Comparison of ENCODE assay signal across 8 mouse cellular contexts in the genomic region with DNA sequence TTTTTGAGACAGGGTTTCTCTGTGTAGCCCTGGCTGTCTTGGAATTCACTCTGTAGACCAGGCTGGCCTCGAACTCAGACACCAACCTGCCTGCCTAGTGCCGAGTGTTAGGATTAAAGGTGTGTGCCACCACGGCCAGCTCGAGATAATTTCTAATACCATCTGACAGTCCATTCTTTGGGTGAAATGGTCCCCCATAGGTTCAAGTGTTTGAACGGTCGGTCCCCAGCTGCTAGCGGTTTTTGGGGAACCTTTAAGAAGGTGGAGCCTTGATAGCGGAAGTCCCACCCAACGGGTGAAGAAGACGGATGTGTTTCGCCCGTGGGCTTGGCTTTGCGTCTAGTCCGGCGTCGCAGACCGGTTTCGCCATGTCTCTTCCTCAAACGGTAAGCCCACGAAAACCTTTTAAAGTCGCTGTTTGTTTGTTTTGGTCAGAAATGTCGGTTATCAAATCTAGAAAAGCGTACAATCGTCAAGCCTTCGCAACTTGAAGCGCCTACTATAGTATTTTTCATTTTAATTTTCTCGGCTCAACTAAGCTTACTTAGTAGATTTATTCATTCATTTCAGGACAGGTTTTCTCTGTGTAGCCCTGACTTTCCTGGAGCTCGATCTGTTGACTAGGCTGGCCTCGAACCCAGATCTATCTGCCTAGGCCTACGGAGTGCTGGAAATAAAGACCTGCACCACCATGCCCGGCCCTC. TPM values are rescaled to one million over a fixed set of nuclear protein-coding genes. Genes with fewer than 3 reads are reported as not detected.
DNase-seq lines count a peak whose midpoint lies in the region; ATAC-seq and TF ChIP-seq lines count a peak whose summit lies in the region.

No protein-coding gene starts in this region.

- no peaks in the 10 kb centered on the region for H3K9me3 ChIP-seq in G1E (replicated peaks)
- H3K9me3 ChIP-seq in forebrain, postnatal 0 days (ENCODE audit: low read length) = no peaks in the 10 kb centered on the region
- no peaks in the 10 kb centered on the region for H3K9me3 ChIP-seq in lung, embryonic 14.5 days (ENCODE audit: low read depth, low read length)

- H3K9ac ChIP-seq in forebrain, postnatal 0 days = peak overlapping the region; percentile 65
- peak overlapping the region; percentile 61 for H3K9ac ChIP-seq in lung, embryonic 14.5 days

- peak; percentile 56 for ATAC-seq in G1E (ENCODE audit: extremely low read depth, insufficient number of reproducible peaks, low FRiP score, poor library complexity, severe bottlenecking)
- ATAC-seq in forebrain, postnatal 0 days = peak; percentile 71
- peak; percentile 72 for ATAC-seq in lung, embryonic 14.5 days (ENCODE audit: insufficient read depth)

- peak overlapping the region; percentile 73 for H3K27ac ChIP-seq in forebrain, postnatal 0 days (ENCODE audit: low read depth, low read length)
- H3K27ac ChIP-seq in lung, embryonic 14.5 days (ENCODE audit: low read depth) = 0 out of 2 replicates have a peak overlapping the region, but pooled peaks have one; percentile 20
- peak overlapping the region; percentile 79; the same call in 1 of the 2 replicates for H3K27ac ChIP-seq in olfactory bulb, adult 2 months (ENCODE audit: insufficient read depth, low read depth, low read length)

- peak overlapping the region; percentile 58 for H3K4me2 ChIP-seq in forebrain, postnatal 0 days (ENCODE audit: low read depth)
- peak overlapping the region; percentile 69 for H3K4me2 ChIP-seq in lung, embryonic 14.5 days

- DNase-seq in G1E (ENCODE audit: low spot score) = peak; percentile 74
- peak; percentile 77 to 88 for DNase-seq in cerebellum, adult 18-20 months
- peak; percentile 89 for DNase-seq in forebrain, postnatal 0 days
- peak; percentile 79 for DNase-seq in heart, postnatal 4 days
- peak; percentile 80 to 81 for DNase-seq in layer of hippocampus, adult 8-10 months (ENCODE audit: low spot score in 2 of 2)
- peak; percentile 93 for DNase-seq in lung, embryonic 14.5 days
- DNase-seq in thymus, adult 18-20 months = peak; percentile 70 to 81

- peak; percentile 64 for TF ChIP-seq POLR2A in olfactory bulb, adult 2 months (IDR thresholded peaks at IDR 0.05; ENCODE audit: insufficient read depth, low read depth, low read length)

- peaks cover 62% of the 10 kb centered on the region for H3K4me1 ChIP-seq in G1E (ENCODE audit: insufficient read depth, low read depth, low read length)
- peaks cover 4% of the 10 kb centered on the region; the same call in 1 of the 2 replicates for H3K4me1 ChIP-seq in forebrain, postnatal 0 days (ENCODE audit: insufficient read depth)
- no peaks in the 10 kb centered on the region for H3K4me1 ChIP-seq in lung, embryonic 14.5 days (ENCODE audit: insufficient read depth)
- peaks cover 15% of the 10 kb centered on the region for H3K4me1 ChIP-seq in olfactory bulb, adult 2 months (ENCODE audit: control insufficient read depth, insufficient read depth, low read length)

- TF ChIP-seq CTCF in G1E (IDR thresholded peaks at IDR 0.05; ENCODE audit: low read depth, low read length) = no peak
- no peak for TF ChIP-seq CTCF in forebrain, postnatal 0 days (IDR thresholded peaks at IDR 0.05; ENCODE audit: low read depth)
- TF ChIP-seq CTCF in lung, embryonic 14.5 days (IDR thresholded peaks at IDR 0.05; ENCODE audit: low read depth) = no peak
- no peak for TF ChIP-seq CTCF in olfactory bulb, adult 2 months (IDR thresholded peaks at IDR 0.05; ENCODE audit: insufficient read depth, low read depth, low read length)

- peaks cover 18% of the 10 kb centered on the region for H3K36me3 ChIP-seq in G1E (replicated peaks)
- H3K36me3 ChIP-seq in forebrain, postnatal 0 days (ENCODE audit: insufficient read depth) = peaks cover 8% of the 10 kb centered on the region
- peaks cover 5% of the 10 kb centered on the region; the same call in 1 of the 2 replicates for H3K36me3 ChIP-seq in lung, embryonic 14.5 days (ENCODE audit: insufficient read depth)

- peak overlapping the region; percentile 70 for H3K4me3 ChIP-seq in G1E (ENCODE audit: low read depth, low read length)
- H3K4me3 ChIP-seq in forebrain, postnatal 0 days (ENCODE audit: low read depth, low read length) = peak overlapping the region; percentile 51
- H3K4me3 ChIP-seq in lung, embryonic 14.5 days (ENCODE audit: low read depth, low read length) = peak overlapping the region; percentile 51
- H3K4me3 ChIP-seq in olfactory bulb, adult 2 months (ENCODE audit: insufficient read depth, low read depth, low read length) = peak overlapping the region; percentile 55

- no peaks in the 10 kb centered on the region for H3K27me3 ChIP-seq in G1E (ENCODE audit: insufficient read depth, low read length)
- H3K27me3 ChIP-seq in forebrain, postnatal 0 days (ENCODE audit: insufficient read depth, low read length) = no peaks in the 10 kb centered on the region
- no peaks in the 10 kb centered on the region for H3K27me3 ChIP-seq in lung, embryonic 14.5 days (ENCODE audit: insufficient read depth, low read length)

- WGBS in forebrain, postnatal 0 days = 4% methylated on average over 31 of the region's 31 CpGs
- 2% methylated on average over 31 of the region's 31 CpGs for WGBS in lung, embryonic 14.5 days
- 2% methylated on average over 31 of the region's 31 CpGs for WGBS in olfactory bulb, adult 2 months

RNA-seq across cellular contexts. Expression of a gene that starts 14.3 kb away (rescaled TPM):
- total RNA-seq in G1E (2014; fragmentation: Nextera tagmentation) (38.6 and 49.4 TPM in 2 replicates), G1E (2017) (11.4 and 15.6 TPM in 2 replicates)
- 30.1 and 33.1 TPM in 2 replicates for polyA plus RNA-seq in G1E (2012)
- total RNA-seq in forebrain, postnatal 0 days (2014; rRNA removed) = 38.4 and 49.8 TPM in 2 replicates
- polyA plus RNA-seq in forebrain, postnatal 0 days (2015; fragmentation: Nextera tagmentation; extraction: Ambion mirVana) = 83.1 and 93.9 TPM in 2 replicates
- 10 to 100 TPM; 12.9 TPM for total RNA-seq in heart, postnatal 4 days (2021)
- 10 to 100 TPM; 40.5 to 52.4 (median 45.4) TPM for total RNA-seq in layer of hippocampus, adult 8-10 months (2022)
- 27.1 and 30.8 TPM in 2 replicates for polyA plus RNA-seq in lung, embryonic 14.5 days (2014; fragmentation: Nextera tagmentation; extraction: Ambion mirVana)
- polyA plus RNA-seq in olfactory bulb, adult 2 months (2012; ENCODE audit: insufficient read depth, insufficient read length, low replicate concordance, missing spikeins) = not detected in 2 replicates

RNA-seq across cellular contexts. Expression of a gene that starts 14.7 kb away (rescaled TPM):
- total RNA-seq in G1E (2014; fragmentation: Nextera tagmentation) (18.5 and 22.9 TPM in 2 replicates), G1E (2017) (28.6 and 29.5 TPM in 2 replicates)
- polyA plus RNA-seq in G1E (2012) = 120 and 121 TPM in 2 replicates
- 86.2 and 115 TPM in 2 replicates for total RNA-seq in forebrain, postnatal 0 days (2014; rRNA removed)
- 63.1 and 83.4 TPM in 2 replicates for polyA plus RNA-seq in forebrain, postnatal 0 days (2015; fragmentation: Nextera tagmentation; extraction: Ambion mirVana)
- total RNA-seq in heart, postnatal 4 days (2021) = 10 to 100 TPM; 38.4 to 38.6 TPM
- total RNA-seq in layer of hippocampus, adult 8-10 months (2022) = 100 to 1,000 TPM; 135 to 141 (median 138) TPM
- polyA plus RNA-seq in lung, embryonic 14.5 days (2014; fragmentation: Nextera tagmentation; extraction: Ambion mirVana) = 39.5 and 46.4 TPM in 2 replicates
- polyA plus RNA-seq in olfactory bulb, adult 2 months (2012; ENCODE audit: insufficient read depth, insufficient read length, low replicate concordance, missing spikeins) = not detected in 2 replicates

RNA-seq across cellular contexts. Expression of a gene that starts 24.8 kb away (rescaled TPM):
- total RNA-seq in G1E (2014; fragmentation: Nextera tagmentation) = 77.0 and 80.6 TPM in 2 replicates
- total RNA-seq in G1E (2017) = 129 and 176 TPM in 2 replicates
- polyA plus RNA-seq in G1E (2012) = 167 and 196 TPM in 2 replicates
- 55.9 and 60.4 TPM in 2 replicates for total RNA-seq in forebrain, postnatal 0 days (2014; rRNA removed)
- 89.0 and 101 TPM in 2 replicates for polyA plus RNA-seq in forebrain, postnatal 0 days (2015; fragmentation: Nextera tagmentation; extraction: Ambion mirVana)
- total RNA-seq in heart, postnatal 4 days (2021) = 10 to 100 TPM; 71.0 to 73.9 TPM
- 10 to 100 TPM; 68.3 to 76.5 (median 72.7) TPM for total RNA-seq in layer of hippocampus, adult 8-10 months (2022)
- 84.1 and 86.6 TPM in 2 replicates for polyA plus RNA-seq in lung, embryonic 14.5 days (2014; fragmentation: Nextera tagmentation; extraction: Ambion mirVana)
- not detected in 2 replicates for polyA plus RNA-seq in olfactory bulb, adult 2 months (2012; ENCODE audit: insufficient read depth, insufficient read length, low replicate concordance, missing spikeins)

RNA-seq across cellular contexts. Expression of a gene that starts 26.0 kb away (rescaled TPM):
- 16.6 TPM in 1 of 2 replicates, not detected in the other for total RNA-seq in G1E (2014; fragmentation: Nextera tagmentation)
- 5.8 and 6.9 TPM in 2 replicates for total RNA-seq in G1E (2017)
- 0.47 and 0.50 TPM in 2 replicates for polyA plus RNA-seq in G1E (2012)
- 0.33 and 1.0 TPM in 2 replicates for total RNA-seq in forebrain, postnatal 0 days (2014; rRNA removed)
- 1.6 and 4.7 TPM in 2 replicates for polyA plus RNA-seq in forebrain, postnatal 0 days (2015; fragmentation: Nextera tagmentation; extraction: Ambion mirVana)
- total RNA-seq in heart, postnatal 4 days (2021) = 1 to 10 TPM; 1.1 to 1.6 TPM
- 1 to 10 TPM in 3 of 4 experiments, under 1 TPM in 1; 0.80 to 4.4 (median 2.6) TPM for total RNA-seq in layer of hippocampus, adult 8-10 months (2022)
- polyA plus RNA-seq in lung, embryonic 14.5 days (2014; fragmentation: Nextera tagmentation; extraction: Ambion mirVana) = 2.4 and 3.3 TPM in 2 replicates
- polyA plus RNA-seq in olfactory bulb, adult 2 months (2012; ENCODE audit: insufficient read depth, insufficient read length, low replicate concordance, missing spikeins) = not detected in 2 replicates

RNA-seq across cellular contexts. Expression of a gene that starts 38.3 kb away (rescaled TPM):
- total RNA-seq in G1E (2014; fragmentation: Nextera tagmentation) (2.3 and 11.3 TPM in 2 replicates), G1E (2017) (21.6 and 29.4 TPM in 2 replicates)
- 9.5 and 9.8 TPM in 2 replicates for polyA plus RNA-seq in G1E (2012)
- total RNA-seq in forebrain, postnatal 0 days (2014; rRNA removed) = 9.0 and 10.2 TPM in 2 replicates
- polyA plus RNA-seq in forebrain, postnatal 0 days (2015; fragmentation: Nextera tagmentation; extraction: Ambion mirVana) = 6.4 and 6.9 TPM in 2 replicates
- total RNA-seq in heart, postnatal 4 days (2021) = 1 to 10 TPM; 7.7 to 9.5 TPM
- 10 to 100 TPM in 2 of 4 experiments, 1 to 10 TPM in 2; 6.6 to 30.9 (median 14.2) TPM for total RNA-seq in layer of hippocampus, adult 8-10 months (2022)
- 3.9 and 4.4 TPM in 2 replicates for polyA plus RNA-seq in lung, embryonic 14.5 days (2014; fragmentation: Nextera tagmentation; extraction: Ambion mirVana)
- 151 TPM in 1 of 2 replicates, not detected in the other for polyA plus RNA-seq in olfactory bulb, adult 2 months (2012; ENCODE audit: insufficient read depth, insufficient read length, low replicate concordance, missing spikeins)

Comparison
In these comparisons a context has a peak if more than half of its experiments do, and no peak if none do; other contexts are left out.
1. Peak in every context shown above with its lines: DNase-seq, ATAC-seq, H3K4me3 ChIP-seq and H3K27ac ChIP-seq.
2. H3K27ac ChIP-seq: peak in every context shown above with its lines; median percentile 79 in olfactory bulb, adult 2 months; 73 in forebrain, postnatal 0 days; 20 in lung, embryonic 14.5 days.